Mouse (Mus musculus): ENCODE measurements around the gene Jakmip3.
A peak's percentile ranks its signal among the peaks of the same experiment; 100 is the strongest.

Jakmip3 gene

GRCm38 (mm10) chr7:138940612-138941461 is at the start of gene Jakmip3:
TSS of gene Jakmip3 (plus strand) at chr7:138940730.
- DNase-seq, result no peak

- no peak for DNase-seq
These were observed 42.4 kb upstream of the Jakmip3 start for GRCm38 (mm10) chr7:138898122-138898521.

- DNase-seq, result no peak
These were observed 41.8 kb upstream of the Jakmip3 start for GRCm38 (mm10) chr7:138898743-138899142.

GRCm38 (mm10) chr7:138903886-138904435 is 36.6 kb upstream of the Jakmip3 start:
- DNase-seq, result no peak

- DNase-seq, result peak; percentile 17
These were observed 34.1 kb upstream of the Jakmip3 start for GRCm38 (mm10) chr7:138906441-138906840.

- peak; percentile 62 for DNase-seq
These were observed 33.5 kb upstream of the Jakmip3 start for GRCm38 (mm10) chr7:138907043-138907442.

- DNase-seq, result no peak
These were observed 32.6 kb upstream of the Jakmip3 start for GRCm38 (mm10) chr7:138907976-138908375.

- no peak for DNase-seq
These were observed 31.7 kb upstream of the Jakmip3 start for GRCm38 (mm10) chr7:138908768-138909276.

- DNase-seq, result peak; percentile 90
These were observed 31.0 kb upstream of the Jakmip3 start, which contains the start of gene Bnip3 for GRCm38 (mm10) chr7:138909277-138910192. TSS of gene Bnip3 (minus strand) at chr7:138909519.

- no peak for DNase-seq
These were observed 30.4 kb upstream of the Jakmip3 start for GRCm38 (mm10) chr7:138910193-138910562.

GRCm38 (mm10) chr7:138913616-138914015 is 26.9 kb upstream of the Jakmip3 start:
- DNase-seq, result no peak

GRCm38 (mm10) chr7:138919156-138919944 is 21.2 kb upstream of the Jakmip3 start:
- DNase-seq, result peak; percentile 90

GRCm38 (mm10) chr7:138921611-138922010 is 18.9 kb upstream of the Jakmip3 start:
- DNase-seq, result no peak

GRCm38 (mm10) chr7:138923756-138924425 is 16.6 kb upstream of the Jakmip3 start:
- peak; percentile 55 for DNase-seq

GRCm38 (mm10) chr7:138928456-138928855 is 12.1 kb upstream of the Jakmip3 start:
- DNase-seq, result no peak

GRCm38 (mm10) chr7:138934523-138934922 is 6.0 kb upstream of the Jakmip3 start:
- no peak for DNase-seq

GRCm38 (mm10) chr7:138938991-138939390 is 1.5 kb upstream of the Jakmip3 start:
- no peak for DNase-seq

- DNase-seq, result no peak
These were observed 296 bp upstream of the Jakmip3 start for GRCm38 (mm10) chr7:138940256-138940611.

GRCm38 (mm10) chr7:138941571-138941970 is 1.0 kb downstream of the Jakmip3 start:
- no peak for DNase-seq

- DNase-seq, result no peak
These were observed 1.8 kb downstream of the Jakmip3 start for GRCm38 (mm10) chr7:138942301-138942700.

- DNase-seq, result no peak
These were observed 5.1 kb downstream of the Jakmip3 start for GRCm38 (mm10) chr7:138945668-138946067.

- DNase-seq, result no peak
These were observed 7.2 kb downstream of the Jakmip3 start for GRCm38 (mm10) chr7:138947741-138948140.
